Mouse (Mus musculus) kidney, adult 8-10 months (tissue): ENCODE measurements at regions not wholly inside any gene's neighbourhood (a gene's known extent, or its start where the extent isn't known, plus 50 kb on each side); places are given as distances from the start of the nearest gene placed in this dataset.

Experiments used
- DNase-seq, 2 experiments: peaks; one replicate each; pipeline ENCODE4 v3.0.0; 2022

DNA sequence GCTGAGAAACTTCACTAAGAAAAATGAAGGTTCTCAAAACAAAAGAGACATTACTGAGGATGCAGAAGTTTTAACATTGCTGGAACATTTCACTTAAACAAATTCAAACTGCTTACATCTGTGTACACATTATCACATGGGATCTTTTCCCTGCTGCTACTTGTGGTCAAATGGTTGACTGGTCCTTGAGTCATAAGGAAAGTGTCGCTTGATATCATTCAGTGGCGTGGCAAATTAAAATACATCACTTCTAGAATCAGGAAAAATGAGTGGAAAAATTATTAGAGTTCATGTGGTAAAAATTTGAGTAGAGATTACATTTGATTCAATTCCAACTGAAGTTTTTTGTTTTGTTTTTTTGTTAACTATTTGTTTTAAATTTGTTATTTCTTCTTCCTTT lies 420.2 kb upstream of the Adgrl2 start:
- no peak for DNase-seq

DNA sequence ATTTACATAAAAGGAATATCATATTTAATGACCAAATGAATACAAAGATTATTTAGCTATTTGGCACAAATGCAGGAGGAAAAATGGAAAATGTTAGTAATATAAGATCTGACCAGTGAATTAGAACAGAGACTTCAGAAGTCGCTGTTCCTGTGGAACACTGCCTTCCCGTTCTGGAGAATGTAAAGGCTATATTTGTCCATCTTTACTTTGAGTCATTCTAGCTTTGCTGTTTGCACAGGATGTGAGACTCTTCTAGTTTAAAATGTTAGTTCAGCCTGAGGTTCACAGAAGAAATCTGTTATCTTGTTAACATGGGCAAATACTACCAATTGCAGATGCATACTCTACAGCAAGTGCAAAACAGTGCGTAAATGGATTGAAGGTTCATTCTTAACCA lies 418.5 kb upstream of the Adgrl2 start:
- no peak for DNase-seq

DNA sequence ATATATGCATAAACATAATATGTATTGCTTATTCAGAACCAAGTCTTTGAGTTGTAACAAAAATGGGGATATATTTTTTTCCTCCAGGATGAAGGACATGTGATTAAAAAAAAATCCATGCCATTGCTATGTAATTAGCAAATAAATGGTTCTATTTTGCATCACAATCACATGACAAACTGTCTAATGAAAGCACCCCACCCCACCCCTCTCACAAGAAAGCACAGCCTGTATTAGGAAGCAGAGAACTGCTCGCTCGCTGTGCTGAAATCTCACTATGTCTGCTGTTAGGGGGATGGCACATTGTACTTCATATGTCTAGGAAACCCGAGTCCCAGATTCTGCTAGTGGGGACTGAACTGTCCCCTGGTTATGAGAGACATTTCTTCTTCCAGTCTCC lies 415.5 kb upstream of the Adgrl2 start:
- DNase-seq, result no peak

DNA sequence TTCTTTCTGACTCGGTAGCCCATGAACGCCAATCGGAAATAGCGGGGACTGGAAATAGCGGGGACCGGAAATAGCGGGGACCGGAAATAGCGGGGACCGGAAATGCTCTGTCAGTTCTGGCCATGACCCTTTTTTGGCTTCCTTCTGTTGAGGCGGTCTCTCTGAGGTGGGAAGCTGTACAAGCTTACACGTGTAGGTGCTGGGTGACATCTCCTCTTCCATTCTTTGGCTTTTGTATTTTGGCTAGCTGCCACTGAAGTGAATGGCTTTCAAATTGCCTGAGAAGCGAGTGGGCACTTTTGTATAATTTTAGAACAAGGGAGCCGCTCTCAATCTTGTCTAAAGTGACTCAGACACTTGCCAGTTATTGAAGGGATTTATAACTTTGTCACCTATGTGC lies 414.3 kb upstream of the Adgrl2 start:
- no peak for DNase-seq

DNA sequence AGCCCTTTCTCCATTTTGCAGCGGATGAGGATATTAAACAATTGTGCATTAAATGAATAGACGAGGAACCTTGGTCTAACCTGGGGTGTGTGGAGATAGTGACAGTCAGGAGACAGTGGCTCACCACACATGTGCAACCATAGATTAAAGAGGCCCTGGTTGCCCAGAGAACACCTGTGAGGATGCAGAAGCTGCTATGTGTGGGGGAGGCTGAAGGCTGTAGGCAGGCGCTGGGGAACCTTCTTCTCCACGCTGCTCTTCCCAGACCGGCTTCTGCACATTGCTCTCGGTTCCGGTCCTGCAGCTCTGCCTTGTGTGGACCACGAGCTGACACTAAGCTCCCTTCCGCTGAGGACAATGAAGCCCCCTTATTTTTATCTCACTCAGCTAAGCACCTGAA lies 412.1 kb upstream of the Adgrl2 start:
- no peak for DNase-seq

DNA sequence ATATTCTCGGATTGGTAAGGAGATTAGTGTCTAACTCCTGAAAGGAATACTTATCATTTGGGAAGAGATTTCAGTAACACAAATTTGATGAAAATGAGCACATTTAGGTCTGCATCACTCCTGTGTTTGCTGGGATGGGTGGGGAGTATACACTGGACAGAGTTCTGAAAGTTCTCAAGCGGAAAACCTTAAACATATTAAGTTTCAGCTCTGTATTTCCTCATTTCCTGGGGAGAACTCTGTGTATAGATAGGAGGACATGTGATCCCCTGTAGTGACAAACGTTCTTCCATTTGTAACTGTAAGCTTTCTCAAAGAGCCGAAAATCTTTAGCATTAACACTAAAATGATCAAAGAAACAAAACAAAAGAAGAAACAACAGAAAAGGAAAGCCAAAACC lies 404.7 kb upstream of the Adgrl2 start:
- no peak for DNase-seq

DNA sequence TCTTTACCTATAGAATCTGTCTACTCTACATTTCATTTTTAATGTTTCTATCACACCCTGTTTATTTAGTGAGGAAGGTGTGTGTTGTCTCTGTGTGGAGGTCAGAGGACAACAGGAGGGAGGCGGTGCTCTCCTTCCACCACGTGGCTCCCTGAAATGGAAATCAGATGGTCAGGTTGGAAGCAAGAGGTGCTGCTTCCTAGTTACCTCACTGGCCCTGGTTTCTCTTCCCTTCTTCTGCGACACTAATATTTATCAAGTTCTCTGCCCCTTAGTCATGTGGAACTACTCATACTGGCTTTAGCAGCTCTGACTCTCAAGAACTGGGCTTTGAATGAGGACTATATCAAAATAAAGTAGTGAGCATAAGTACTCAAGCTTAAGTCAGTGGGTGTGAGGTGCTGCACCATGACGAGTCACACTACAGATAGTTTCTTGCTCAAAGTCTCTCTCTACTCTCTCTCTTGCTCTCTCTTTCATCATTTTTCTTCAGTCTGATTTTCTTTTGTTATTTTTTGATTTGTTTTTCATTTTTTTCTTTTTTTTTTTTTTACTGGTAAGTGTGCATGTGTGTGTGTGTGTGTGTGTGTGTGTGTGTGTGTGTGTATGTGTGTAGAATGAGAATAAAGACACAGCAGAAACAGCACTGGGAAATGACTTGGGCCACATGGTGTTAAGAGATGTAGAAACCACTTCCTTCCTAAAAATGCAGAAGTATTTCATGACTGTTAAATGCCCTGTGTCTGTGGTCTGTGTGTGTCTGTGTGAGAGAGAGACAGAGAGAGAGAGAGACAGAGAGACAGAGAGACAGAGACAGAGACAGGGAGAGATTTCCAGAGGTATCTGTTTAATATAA lies 403.2 kb upstream of the Adgrl2 start:
- DNase-seq, result no peak

DNA sequence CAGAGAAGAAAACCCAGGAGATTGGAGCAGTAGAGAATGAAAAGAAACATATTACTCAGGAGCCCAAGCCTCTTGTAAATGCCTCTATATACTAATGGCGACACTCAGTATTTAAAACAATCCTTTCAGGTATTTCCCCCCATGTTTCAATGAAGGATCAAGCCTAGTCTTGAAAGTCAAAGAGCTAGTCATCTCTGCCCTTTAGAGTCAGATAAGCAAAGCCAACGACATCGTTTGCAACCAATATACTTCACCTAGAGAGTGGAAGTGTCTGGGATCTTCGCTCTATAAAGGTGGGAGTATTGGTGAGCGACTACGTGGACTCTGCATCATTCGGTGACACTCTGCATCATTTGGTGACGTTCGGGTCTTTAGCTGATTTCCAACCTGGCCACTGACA lies 401.8 kb upstream of the Adgrl2 start:
- no peak for DNase-seq

DNA sequence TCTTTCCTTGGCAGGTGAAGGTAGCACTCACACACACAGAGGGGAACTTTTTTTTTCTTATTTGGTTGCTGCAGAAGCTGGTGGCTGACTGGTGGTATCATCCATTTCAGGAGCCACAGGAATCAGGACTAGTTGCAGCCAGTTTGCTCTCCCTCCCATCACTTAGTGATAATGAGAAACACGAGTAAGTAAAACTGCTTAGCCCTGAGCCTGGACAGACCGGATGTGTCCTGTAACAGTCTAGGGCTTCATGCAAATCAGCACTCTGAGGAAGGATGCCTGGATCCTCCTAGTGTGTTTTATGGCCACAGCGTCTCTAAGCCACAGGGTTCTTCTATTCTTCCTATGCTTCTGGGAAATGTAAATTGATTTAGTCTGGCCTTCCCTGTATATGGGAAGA lies 397.2 kb upstream of the Adgrl2 start:
- no peak for DNase-seq

DNA sequence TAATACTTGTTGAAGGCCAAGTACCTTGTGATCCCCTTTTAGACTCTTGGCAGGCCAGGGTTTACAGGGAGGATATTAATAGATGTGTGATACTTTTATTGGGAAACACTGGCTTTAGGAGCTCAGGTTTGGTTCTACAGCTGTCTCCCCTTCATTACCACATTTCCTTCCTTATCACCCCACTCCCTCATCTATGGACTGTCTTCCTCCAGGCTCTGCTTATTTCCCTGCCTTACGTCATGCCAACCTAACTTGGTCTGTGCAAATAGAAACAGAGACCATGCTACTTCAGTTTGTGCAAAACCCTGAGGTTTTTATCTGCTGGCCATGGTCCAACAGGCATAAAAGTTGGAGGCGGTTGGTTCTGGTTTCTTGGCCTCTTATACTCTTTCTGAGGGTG lies 395.7 kb upstream of the Adgrl2 start:
- DNase-seq, result no peak

DNA sequence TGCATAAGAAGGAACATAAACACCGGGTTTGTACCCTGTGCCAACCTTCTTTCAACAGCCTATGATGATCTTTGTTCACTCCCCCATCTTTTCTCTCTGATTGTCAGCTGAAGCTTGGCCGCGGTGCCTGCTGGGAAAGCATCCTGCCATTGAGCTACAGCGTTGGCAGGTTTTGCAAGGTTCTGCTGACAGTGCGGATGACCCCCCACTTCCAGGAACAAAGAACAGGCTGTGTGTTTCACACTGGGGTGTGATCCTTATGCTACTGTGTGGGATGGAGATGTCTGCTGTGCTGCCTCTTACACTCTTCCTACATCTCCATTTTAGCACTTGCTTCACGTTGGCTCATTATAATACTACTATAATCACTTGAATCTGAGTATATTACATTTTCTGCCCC lies 395.0 kb upstream of the Adgrl2 start:
- no peak for DNase-seq

DNA sequence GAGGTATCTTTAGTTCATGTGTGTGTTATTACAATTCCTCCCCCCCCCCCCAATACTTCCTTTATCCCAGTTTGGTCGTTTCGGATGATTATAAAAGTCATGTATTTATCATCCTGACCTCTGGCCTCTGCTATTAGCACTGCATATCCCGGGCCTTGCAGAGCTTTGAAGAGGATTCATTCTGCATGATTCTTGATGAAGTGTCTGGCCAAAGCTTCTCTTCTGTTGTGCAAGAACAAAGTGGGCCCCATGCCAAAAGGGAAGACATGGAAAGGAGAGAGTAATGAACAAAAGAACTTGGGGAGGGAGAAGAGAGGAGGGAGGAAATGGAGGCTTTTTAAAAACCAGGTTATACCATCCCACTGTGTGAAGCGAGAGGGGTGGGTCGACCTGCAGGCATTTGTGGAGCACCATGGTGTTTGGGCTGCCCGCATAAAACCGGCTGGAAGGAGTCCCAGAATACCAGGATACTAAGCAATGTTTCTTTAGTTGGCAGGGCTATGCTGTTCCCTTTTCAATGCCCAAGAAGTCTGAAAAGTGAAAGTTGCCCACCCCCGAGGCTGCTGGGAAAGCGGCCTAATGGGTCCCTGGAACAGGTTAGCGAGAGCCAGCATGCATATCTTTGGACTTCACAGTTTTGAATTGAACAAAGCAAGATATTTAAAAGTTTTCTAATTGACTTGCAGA lies 391.3 kb upstream of the Adgrl2 start:
- DNase-seq, result no peak

DNA sequence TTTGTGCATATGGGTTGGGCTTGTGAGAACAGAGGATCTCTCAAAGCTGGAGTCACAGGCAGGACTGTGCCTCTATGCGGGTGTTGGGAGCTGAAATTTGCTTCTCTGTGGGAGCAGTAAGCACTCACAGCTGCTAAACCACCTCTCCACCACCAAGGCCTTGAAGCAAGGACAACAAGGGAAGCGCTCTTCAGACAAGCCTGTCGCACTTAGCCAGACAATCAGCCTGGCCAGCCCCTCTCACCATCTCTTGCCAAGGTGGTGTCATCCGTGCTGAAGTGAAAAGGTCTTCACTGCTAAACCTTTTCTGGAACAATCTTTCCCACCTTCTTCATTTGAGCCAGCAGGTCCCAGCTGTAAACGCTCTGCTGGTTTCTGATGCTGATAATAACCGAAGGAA lies 390.7 kb upstream of the Adgrl2 start:
- no peak for DNase-seq

DNA sequence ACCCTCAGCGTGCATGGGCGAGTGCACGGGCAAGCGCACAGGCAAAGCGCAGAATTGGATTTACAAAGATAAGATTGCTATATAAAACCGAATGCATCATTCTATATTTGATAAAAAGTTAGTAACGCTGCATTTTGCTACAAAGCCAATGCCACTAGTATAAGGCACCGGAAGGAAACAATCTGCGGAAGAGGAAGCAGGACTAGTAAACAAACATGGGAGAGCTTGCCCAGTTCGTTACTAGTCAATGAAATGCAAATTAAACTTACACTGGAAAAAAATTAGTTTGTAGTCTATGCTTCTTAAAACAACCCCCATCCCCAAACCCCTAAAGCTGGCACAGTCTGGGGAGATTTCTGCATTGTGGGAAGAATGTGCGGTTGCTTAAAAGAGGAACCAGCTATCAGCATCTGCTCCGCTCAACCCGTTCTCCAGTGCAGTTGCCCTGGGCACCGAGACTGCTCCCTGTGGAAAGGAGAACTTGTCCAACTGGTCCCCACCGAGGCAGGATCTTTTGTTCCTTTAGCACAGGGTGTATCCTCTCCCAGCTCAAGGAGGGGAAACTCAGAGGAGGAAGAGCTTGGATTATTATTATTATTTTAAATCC lies 389.6 kb upstream of the Adgrl2 start:
- no peak for DNase-seq

DNA sequence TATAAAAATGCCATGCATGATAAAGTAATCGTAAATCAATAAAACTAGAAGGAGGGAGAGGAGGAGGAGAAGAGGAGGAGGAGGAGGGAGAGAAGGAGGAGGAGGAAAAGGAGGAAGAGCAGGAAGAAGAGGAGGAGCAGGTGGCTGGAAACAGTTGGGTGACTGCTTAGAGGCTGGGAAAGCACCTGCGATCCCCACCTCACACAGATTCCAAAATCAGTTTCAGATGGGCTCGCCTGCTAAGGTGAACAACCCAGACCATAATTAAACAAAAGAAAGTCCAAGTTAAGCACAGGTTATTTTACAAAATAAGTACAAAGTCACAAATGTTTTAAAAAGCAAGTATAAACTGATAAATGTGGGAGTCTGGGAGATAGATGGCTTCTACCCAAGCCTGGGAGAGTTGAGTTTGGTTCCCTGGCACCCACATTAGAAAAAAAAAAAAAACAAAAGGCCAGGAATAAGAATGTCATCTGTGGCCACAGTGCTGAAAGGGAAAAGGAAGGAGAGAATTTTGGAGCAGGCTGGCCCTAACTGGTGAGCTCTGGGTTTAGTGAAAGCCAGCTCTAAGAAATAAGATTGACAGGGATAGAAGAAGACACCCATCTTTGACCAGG lies 389.0 kb upstream of the Adgrl2 start:
- no peak for DNase-seq

DNA sequence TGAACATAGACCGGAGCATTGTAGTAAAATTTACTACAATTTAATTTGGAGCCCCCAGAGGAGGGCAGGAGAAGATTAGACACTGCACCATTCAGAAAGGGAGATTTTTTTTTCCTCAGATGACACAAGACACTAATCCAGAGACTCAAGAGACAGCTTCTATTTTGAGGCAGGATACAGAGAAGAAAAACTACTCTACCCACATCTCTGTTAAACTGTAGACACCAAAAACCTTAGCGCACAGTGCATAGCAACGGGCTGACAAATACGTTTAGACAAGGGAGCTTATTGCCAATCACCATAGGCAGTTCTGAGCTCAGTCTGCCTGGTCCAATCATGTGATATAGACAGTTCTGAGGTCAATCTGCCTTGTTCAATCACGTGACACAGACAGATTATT lies 381.1 kb upstream of the Adgrl2 start:
- DNase-seq, result no peak

DNA sequence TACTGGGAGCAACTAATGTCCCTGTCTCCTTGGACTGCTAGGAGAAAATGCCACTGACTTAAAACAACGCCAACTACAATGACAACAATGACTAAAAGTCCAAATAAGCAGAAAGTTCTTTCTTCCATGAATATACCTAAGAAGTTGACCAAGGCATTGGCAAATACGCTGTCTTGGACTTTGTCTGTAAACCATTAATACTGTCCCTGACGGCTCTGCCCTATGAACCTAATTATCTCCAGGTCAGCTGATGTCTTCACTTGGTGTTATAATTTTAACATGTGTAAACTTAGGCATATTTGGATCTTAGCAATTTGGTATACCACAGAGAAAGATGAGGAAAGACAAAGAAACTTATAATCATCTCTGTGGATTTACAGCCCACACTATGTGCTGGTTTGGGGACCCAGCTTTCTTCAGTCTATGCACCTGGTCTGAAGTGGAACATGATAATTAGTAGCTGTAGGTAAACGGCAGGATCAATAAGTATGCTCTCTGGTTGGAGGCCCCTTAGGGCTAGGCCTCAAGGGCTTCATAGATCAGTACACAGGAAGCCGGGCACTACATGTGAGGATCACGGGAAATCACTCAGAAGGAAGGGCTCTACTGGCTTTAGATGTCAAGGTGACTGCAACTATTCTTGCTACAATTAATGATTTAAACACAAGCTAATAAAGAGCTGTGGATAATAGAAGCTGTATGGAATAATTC lies 380.3 kb upstream of the Adgrl2 start:
- DNase-seq, result no peak

DNA sequence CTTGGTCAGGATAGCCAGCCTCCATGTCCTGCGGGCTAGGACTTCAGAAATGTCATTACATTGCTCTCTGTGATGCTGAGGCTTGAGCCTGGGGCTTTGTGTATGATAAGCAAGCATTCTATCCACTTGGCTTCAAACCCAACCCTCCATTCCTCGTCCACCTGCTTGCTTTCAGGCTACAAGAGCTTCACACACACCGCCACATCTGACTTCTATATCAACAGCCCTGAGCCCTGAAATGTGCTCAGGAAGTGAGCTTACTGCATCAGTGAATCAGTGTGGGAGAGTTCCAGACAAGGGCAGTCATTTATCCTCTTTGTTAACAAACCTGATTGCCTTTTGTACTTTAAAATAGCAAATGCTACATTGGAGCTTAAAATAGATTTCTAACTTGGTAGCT lies 377.5 kb upstream of the Adgrl2 start:
- no peak for DNase-seq

DNA sequence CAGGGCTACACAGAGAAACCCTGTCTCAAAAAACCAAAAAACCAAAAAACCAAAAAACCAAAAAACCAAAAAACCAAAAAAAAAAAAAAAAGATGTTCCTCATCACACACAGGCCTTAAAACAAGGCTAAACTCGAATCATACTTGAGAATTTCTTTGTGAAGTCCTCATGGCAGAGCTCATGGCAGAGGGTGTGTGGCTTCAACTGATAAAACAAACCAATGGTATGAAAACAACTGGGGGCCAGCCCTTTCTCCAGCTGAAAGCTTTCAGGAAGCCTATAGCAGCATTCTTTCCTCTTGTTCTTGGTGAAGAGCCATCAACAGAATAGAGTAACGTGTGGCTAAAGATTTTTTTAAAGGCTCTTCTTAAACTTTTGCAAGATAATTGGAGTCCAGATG lies 369.8 kb upstream of the Adgrl2 start:
- no peak for DNase-seq

DNA sequence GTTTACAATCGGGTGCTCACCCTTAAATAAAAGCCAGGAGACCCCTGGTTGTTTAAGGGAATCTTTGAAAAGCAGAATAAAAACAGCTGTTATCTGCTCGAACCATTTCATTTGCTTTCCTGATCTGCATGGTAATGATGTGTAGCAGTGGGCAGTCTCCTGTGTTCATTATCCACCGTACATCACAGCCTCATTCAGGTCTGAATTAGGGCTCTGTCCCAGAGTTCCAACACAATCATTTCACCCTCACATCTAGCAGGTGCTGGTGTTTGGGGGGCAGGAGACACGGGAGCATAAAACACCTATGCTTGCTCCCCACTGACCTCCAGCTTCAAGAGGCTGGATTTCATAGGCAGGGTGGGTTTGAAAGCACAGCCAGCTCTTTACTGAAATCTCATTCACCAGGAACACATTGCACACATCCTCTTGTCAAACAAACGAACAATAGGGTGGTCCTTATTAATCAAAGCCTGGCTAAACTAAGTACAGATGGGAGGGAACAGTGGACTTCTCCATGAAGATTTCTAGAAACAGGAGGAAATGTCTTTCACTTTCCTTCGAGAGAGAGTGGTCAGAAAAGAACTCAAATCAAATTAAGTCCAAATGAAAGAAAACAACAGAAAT lies 368.3 kb upstream of the Adgrl2 start:
- no peak for DNase-seq

DNA sequence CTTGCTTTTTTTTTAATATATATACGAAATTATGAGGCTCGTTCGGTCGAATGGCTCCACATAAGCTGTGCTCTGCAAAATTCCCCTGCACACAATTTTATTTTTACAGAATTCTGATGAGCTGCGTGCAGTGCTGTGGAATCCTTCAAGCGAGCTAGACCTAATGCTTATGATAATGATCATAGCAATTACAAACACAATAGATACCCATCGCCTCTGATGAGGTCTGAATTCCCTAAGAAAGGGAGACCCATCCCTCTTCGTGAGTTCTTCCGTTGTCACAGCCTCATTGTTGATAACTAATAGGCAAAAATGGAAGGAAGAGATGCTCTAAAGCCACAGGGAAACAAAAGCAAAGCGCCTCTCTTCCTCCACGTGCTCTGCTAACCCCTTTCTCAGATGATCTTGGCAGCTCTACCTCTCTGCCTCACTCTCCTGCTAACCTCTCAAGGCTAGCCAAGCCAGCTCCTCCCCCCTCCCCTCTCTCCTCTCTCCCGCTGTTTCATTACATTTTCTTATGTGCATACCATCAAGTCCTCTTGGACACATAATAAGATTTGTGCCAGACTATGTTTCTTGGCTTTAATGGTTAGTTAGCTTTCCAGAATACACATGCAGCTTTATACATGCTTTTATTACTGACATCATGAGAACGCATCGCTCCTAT lies 367.7 kb upstream of the Adgrl2 start:
- no peak for DNase-seq

DNA sequence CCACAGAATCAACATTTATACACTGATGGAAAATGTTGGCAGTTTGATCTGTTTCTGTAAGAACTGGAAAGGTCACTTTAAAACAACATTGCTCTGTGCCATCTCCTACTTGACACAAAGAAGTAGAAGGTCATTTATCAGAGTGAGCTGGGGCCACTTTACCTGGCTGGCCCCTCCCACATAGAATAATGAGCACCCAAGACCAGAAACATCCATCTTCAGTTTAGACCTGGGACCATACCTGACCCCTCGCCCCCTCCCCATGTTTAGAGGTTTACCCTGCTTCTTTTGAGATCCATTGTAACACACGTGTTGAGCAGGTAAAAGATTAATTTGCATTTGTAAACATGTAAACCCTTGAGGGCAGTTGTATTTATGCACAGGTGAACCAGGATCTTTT lies 366.8 kb upstream of the Adgrl2 start:
- DNase-seq, result no peak
